Mouse (Mus musculus) heart, postnatal 0 days (tissue): ENCODE data around the gene Ptchd4. TPM values are rescaled to one million over a fixed set of nuclear protein-coding genes. Genes with fewer than 3 reads are reported as not detected.

Experiments used
- ATAC-seq: fragments of 200-750 bp; cut with Nextera tagmentation; 2 replicates; pipeline ENCODE4 v1.8.0; 2017; ENCODE audit warnings: low read depth, moderate number of reproducible peaks, moderate library complexity; ENCODE audit not compliant: insufficient read depth
- DNase-seq: peaks from one replicate; pipeline ENCODE4 v3.0.0-alpha.2; 2016; ENCODE audit warnings: low spot score
- H3K27ac ChIP-seq: fragments of 300-500 bp; sonication (generic); 2 replicates; pipeline ENCODE4 v1.5.1; 2014; ENCODE audit warnings: low read depth, mild to moderate bottlenecking
- H3K27me3 ChIP-seq: fragments of 300-500 bp; sonication (generic); 2 replicates; pipeline ENCODE4 v1.6.1; 2014; ENCODE audit warnings: low read length, mixed read lengths; ENCODE audit not compliant: control insufficient read depth, insufficient read depth
- H3K36me3 ChIP-seq: fragments of 300-500 bp; sonication (generic); replicated peaks from 2 replicates; pipeline ENCODE4 v1.6.1; 2014; ENCODE audit warnings: low read length, mixed read lengths; ENCODE audit not compliant: control insufficient read depth, insufficient read depth
- H3K4me1 ChIP-seq: fragments of 300-500 bp; sonication (generic); 2 replicates; pipeline ENCODE4 v1.6.1; 2014; ENCODE audit warnings: antibody characterized with exemption; ENCODE audit not compliant: control insufficient read depth, insufficient read depth
- H3K4me2 ChIP-seq: fragments of 300-500 bp; sonication (generic); 2 replicates; pipeline ENCODE4 v1.6.1; 2014; ENCODE audit warnings: low read depth, mild to moderate bottlenecking, low read length, moderate library complexity
- H3K4me3 ChIP-seq: fragments of 300-500 bp; sonication (generic); 2 replicates; pipeline ENCODE4 v1.5.1; 2014; ENCODE audit warnings: low read depth, low read length
- H3K9ac ChIP-seq: fragments of 300-500 bp; sonication (generic); replicated peaks from 2 replicates; pipeline ENCODE4 v1.6.1; 2014; ENCODE audit warnings: low read depth, low read length, mixed read lengths
- H3K9me3 ChIP-seq: fragments of 300-500 bp; sonication (generic); replicated peaks from 2 replicates; pipeline ENCODE4 v1.6.1; 2016; ENCODE audit warnings: low read length; ENCODE audit not compliant: control insufficient read depth
- CTCF ChIP-seq: IDR thresholded peaks from 2 replicates; pipeline ENCODE4 v1.5.1; 2016; ENCODE audit warnings: antibody characterized with exemption, control low read depth, low read depth
- EP300 ChIP-seq: IDR thresholded peaks from 2 replicates; pipeline ENCODE4 v1.6.1; 2016; ENCODE audit warnings: antibody characterized with exemption, low read depth
- WGBS: fragments of 180-500 bp; shearing (Covaris S2); extraction: QIAGEN DNeasy Blood & Tissue Kit; methylation state at CpG from one replicate; pipeline ENCODE4 v1.1.7; 2014; 5-methylcytosine and 5-hydroxymethylcytosine counted together
- polyA plus RNA-seq: library from polyadenylated mRNA; unstranded; fragments of >200 nt; fragmentation: Nextera tagmentation; extraction: Ambion mirVana; gene quantifications from 2 replicates; pipeline ENCODE4 v1.2.1, GENCODE M21; 2015
- total RNA-seq: library from RNA; depleted of rRNA; stranded (reverse); fragments of >200 nt; gene quantifications from 2 replicates; pipeline ENCODE4 v1.2.3, GENCODE M21; 2014; ENCODE audit warnings: low replicate concordance

The Ptchd4 gene
- total and polyA plus RNA-seq, 2 experiments from 2014 or later: not detected

GRCm38 (mm10) chr17:42310136-42310535 lies 5.6 kb upstream of the Ptchd4 start:
- no peak for TF ChIP-seq CTCF
- no peak for TF ChIP-seq EP300
- Histone ChIP-seq H3K27ac (no peak overlapping the region), H3K9ac (no peak overlapping the region), H3K27me3 (no peaks in the 10 kb centered on the region), H3K36me3 (no peaks in the 10 kb centered on the region), H3K4me3 (no peak overlapping the region), H3K9me3 (no peaks in the 10 kb centered on the region), H3K4me1 (no peaks in the 10 kb centered on the region), H3K4me2 (no peak overlapping the region)
- no peak for DNase-seq
- no peak for ATAC-seq

- Histone ChIP-seq H3K27me3 (peaks cover 12% of the 10 kb centered on the region), H3K27ac (no peak overlapping the region), H3K9ac (no peak overlapping the region), H3K9me3 (no peaks in the 10 kb centered on the region), H3K36me3 (no peaks in the 10 kb centered on the region), H3K4me2 (peak overlapping the region; percentile 87), H3K4me1 (no peaks in the 10 kb centered on the region; the same call in 1 of the 2 replicates), H3K4me3 (peak overlapping the region; percentile 51)
- peak; percentile 17; the same call in 1 of the 2 replicates for ATAC-seq
- WGBS: 4% methylated on average over 22 of the region's 22 CpGs
- DNase-seq: no peak
- TF ChIP-seq CTCF: no peak
- no peak for TF ChIP-seq EP300
Observed at GRCm38 (mm10) chr17:42316612-42316982, 850 bp downstream of the Ptchd4 start.

- DNase-seq: no peak
- H3K9me3 ChIP-seq: no peaks in the 10 kb centered on the region
- no peak for ATAC-seq
- H3K27ac ChIP-seq: no peak overlapping the region
- H3K4me2 ChIP-seq: no peak overlapping the region
- no peaks in the 10 kb centered on the region for H3K36me3 ChIP-seq
- H3K4me1 ChIP-seq: no peaks in the 10 kb centered on the region
- no peak overlapping the region for H3K4me3 ChIP-seq
- no peaks in the 10 kb centered on the region for H3K27me3 ChIP-seq
- no peak for TF ChIP-seq CTCF
- no peak for TF ChIP-seq EP300
- H3K9ac ChIP-seq: no peak overlapping the region
Observed at GRCm38 (mm10) chr17:42335787-42336186, 20.0 kb downstream of the Ptchd4 start.

DNA sequence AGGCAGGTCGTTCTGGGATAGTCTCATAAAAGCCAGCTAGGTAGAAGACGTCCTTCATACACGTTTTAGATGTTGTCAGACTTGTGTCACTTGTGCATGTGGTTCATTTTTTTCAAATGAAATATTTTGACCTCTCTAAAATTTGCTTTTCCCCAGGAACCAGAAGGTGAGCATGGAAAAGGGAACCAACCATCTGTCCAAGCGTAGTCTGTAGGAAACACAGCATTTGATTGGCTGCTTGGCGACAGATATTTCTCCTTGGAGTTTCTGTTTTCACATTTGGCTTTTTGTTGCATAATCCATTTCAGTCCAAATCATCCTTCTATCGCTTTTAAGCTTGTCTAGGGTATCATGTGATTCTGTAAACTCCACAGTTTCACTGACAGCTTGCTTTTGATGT lies 20.8 kb downstream of the Ptchd4 start:
- H3K27me3 ChIP-seq: no peaks in the 10 kb centered on the region
- H3K9me3 ChIP-seq: no peaks in the 10 kb centered on the region
- no peak for DNase-seq
- no peak for ATAC-seq
- no peak overlapping the region for H3K4me2 ChIP-seq
- no peak for TF ChIP-seq EP300
- TF ChIP-seq CTCF: no peak
- H3K9ac ChIP-seq: no peak overlapping the region
- H3K27ac ChIP-seq: no peak overlapping the region
- H3K4me1 ChIP-seq: no peaks in the 10 kb centered on the region
- no peak overlapping the region for H3K4me3 ChIP-seq
- no peaks in the 10 kb centered on the region for H3K36me3 ChIP-seq
- 69% methylated on average over 6 of the region's 6 CpGs for WGBS

DNA sequence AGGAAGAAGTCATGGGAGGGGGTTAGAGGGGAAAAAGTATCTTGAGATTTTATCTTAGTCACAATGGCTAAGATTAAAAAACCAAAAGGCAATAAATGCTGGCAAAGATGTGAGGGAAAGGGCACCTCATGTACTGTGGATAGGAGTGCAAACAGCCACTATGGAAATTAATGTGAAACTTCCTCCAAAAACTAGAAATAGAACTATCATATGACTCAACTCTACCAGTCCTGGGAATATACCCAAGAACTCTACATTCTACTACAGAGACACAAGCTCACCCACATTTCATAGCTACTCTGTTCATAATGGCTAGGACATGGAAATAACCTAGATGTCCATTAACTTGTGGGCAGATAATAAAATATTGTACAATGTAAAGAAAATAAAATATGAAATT lies 30.3 kb downstream of the Ptchd4 start:
- Histone ChIP-seq H3K4me2 (no peak overlapping the region), H3K9ac (no peak overlapping the region), H3K27ac (no peak overlapping the region), H3K4me3 (no peak overlapping the region), H3K27me3 (no peaks in the 10 kb centered on the region), H3K36me3 (no peaks in the 10 kb centered on the region), H3K9me3 (no peaks in the 10 kb centered on the region), H3K4me1 (no peaks in the 10 kb centered on the region)
- ATAC-seq (no peak), DNase-seq (no peak)
- TF ChIP-seq CTCF: no peak
- no peak for TF ChIP-seq EP300

GRCm38 (mm10) chr17:42358481-42358880 lies 42.7 kb downstream of the Ptchd4 start:
- no peak for TF ChIP-seq EP300
- no peak for TF ChIP-seq CTCF
- no peak overlapping the region for H3K9ac ChIP-seq
- no peaks in the 10 kb centered on the region for H3K36me3 ChIP-seq
- H3K27ac ChIP-seq: no peak overlapping the region
- H3K27me3 ChIP-seq: no peaks in the 10 kb centered on the region
- no peaks in the 10 kb centered on the region for H3K4me1 ChIP-seq
- DNase-seq (no peak), ATAC-seq (no peak)
- H3K4me3 ChIP-seq: no peak overlapping the region
- H3K9me3 ChIP-seq: no peaks in the 10 kb centered on the region
- 16% methylated on average over 1 of the region's 1 CpGs for WGBS
- H3K4me2 ChIP-seq: no peak overlapping the region
